Mouse (Mus musculus): ENCODE data around the gene Nfkbia. TPM values are rescaled to one million over a fixed set of nuclear protein-coding genes. Genes with fewer than 3 reads are reported as not detected.

The Nfkbia gene
- polyA plus RNA-seq, 1 experiment = 43.2 TPM

DNA sequence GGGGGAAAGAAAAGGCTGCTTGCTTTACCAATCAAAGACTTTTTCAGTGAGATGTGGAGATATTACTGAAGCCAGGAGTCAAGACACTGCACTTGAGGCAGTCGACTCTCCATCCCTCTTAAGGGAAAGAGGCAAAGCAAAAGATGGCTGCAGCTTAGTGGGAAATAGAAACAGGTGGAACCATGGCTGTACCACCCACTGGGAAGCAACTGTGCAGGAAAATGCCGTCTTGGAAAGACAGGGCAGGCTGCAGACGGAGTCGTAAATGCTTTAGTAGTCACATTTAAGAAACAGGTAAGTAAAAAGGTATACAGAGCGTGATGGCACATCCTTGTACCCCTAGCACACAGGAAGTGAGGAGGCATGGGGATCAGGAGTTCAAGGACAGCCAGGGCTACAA lies 29.4 kb downstream of the Nfkbia start:
- Histone ChIP-seq H3K4me3 (ENCODE audit: insufficient read depth, poor library complexity, severe bottlenecking) (no peak overlapping the region), H3K36me3 (ENCODE audit: control insufficient read depth, insufficient read depth) (no peaks in the 10 kb centered on the region), H3K79me3 (ENCODE audit: low read depth) (no peaks in the 10 kb centered on the region), H3ac (ENCODE audit: control insufficient read depth, insufficient read length, low read depth) (no peak overlapping the region), H3K27me3 (ENCODE audit: control insufficient read depth, insufficient read depth, insufficient read length) (no peaks in the 10 kb centered on the region), H3K79me2 (ENCODE audit: control insufficient read depth, insufficient read depth) (no peaks in the 10 kb centered on the region)
- no peak for TF ChIP-seq MYOD1 (IDR thresholded peaks at IDR 0.05; ENCODE audit: control insufficient read depth, insufficient read length, low read depth)
- TF ChIP-seq USF1 (IDR thresholded peaks at IDR 0.05; ENCODE audit: low read depth) = no peak
- TF ChIP-seq MAX (IDR thresholded peaks at IDR 0.05) = no peak
- no peak for TF ChIP-seq CEBPB (IDR thresholded peaks at IDR 0.05; ENCODE audit: low read depth)
- TF ChIP-seq CTCF (IDR thresholded peaks at IDR 0.05; ENCODE audit: control insufficient read depth, insufficient read depth, insufficient read length) = no peak
- no peak for TF ChIP-seq FOSL1 (IDR thresholded peaks at IDR 0.05; ENCODE audit: insufficient read depth, low read length, poor library complexity, severe bottlenecking)
- TF ChIP-seq MYOG (IDR thresholded peaks at IDR 0.05; ENCODE audit: control insufficient read depth, extremely low read depth, insufficient read length) = no peak

- no peaks in the 10 kb centered on the region for H3K79me3 ChIP-seq (ENCODE audit: low read depth)
- H3K36me3 ChIP-seq (ENCODE audit: control insufficient read depth, insufficient read depth) = no peaks in the 10 kb centered on the region
- no peaks in the 10 kb centered on the region for H3K79me2 ChIP-seq (ENCODE audit: control insufficient read depth, insufficient read depth)
- H3ac ChIP-seq (ENCODE audit: control insufficient read depth, insufficient read length, low read depth) = no peak overlapping the region
- no peak for TF ChIP-seq MAX (IDR thresholded peaks at IDR 0.05)
- no peak for TF ChIP-seq MYOD1 (IDR thresholded peaks at IDR 0.05; ENCODE audit: control insufficient read depth, insufficient read length, low read depth)
- TF ChIP-seq FOSL1 (IDR thresholded peaks at IDR 0.05; ENCODE audit: insufficient read depth, low read length, poor library complexity, severe bottlenecking) = no peak
- peak; percentile 11 for TF ChIP-seq USF1 (IDR thresholded peaks at IDR 0.05; ENCODE audit: low read depth)
- no peaks in the 10 kb centered on the region for H3K27me3 ChIP-seq (ENCODE audit: control insufficient read depth, insufficient read depth, insufficient read length)
- H3K4me3 ChIP-seq (ENCODE audit: insufficient read depth, poor library complexity, severe bottlenecking) = no peak overlapping the region
Observed at GRCm38 (mm10) chr12:55462456-55462855, 30.0 kb downstream of the Nfkbia start.

DNA sequence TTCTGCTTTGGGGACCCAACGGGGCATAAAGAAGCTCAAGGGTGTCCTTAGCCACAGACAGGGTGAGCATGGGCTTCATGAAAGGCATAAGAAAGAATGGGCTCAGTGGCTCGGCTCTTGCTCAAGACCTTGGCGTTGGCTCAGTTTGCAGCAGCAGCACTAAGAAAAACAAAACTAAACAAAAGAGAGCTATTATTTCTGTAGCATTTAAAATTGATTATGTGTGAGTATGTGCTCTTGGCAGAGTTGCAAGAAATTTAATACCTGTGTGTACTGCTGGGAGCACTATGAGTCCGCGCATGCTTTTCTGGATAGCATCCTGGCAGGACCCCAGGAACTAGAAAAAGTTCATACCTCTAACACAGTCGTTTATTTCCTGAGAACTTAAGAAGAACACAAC lies 30.7 kb downstream of the Nfkbia start:
- TF ChIP-seq USF1 (IDR thresholded peaks at IDR 0.05; ENCODE audit: low read depth) (no peak), CEBPB (IDR thresholded peaks at IDR 0.05; ENCODE audit: low read depth) (peak; percentile 7)
- H3ac ChIP-seq (ENCODE audit: control insufficient read depth, insufficient read length, low read depth) = no peak overlapping the region
- H3K36me3 ChIP-seq (ENCODE audit: control insufficient read depth, insufficient read depth) = no peaks in the 10 kb centered on the region
- no peaks in the 10 kb centered on the region for H3K27me3 ChIP-seq (ENCODE audit: control insufficient read depth, insufficient read depth, insufficient read length)
- H3K79me3 ChIP-seq (ENCODE audit: low read depth) = no peaks in the 10 kb centered on the region
- H3K4me3 ChIP-seq (ENCODE audit: insufficient read depth, poor library complexity, severe bottlenecking) = no peak overlapping the region
- H3K79me2 ChIP-seq (ENCODE audit: control insufficient read depth, insufficient read depth) = no peaks in the 10 kb centered on the region

- Histone ChIP-seq H3K4me3 (ENCODE audit: insufficient read depth, poor library complexity, severe bottlenecking) (no peak overlapping the region), H3K79me3 (ENCODE audit: low read depth) (no peaks in the 10 kb centered on the region), H3ac (ENCODE audit: control insufficient read depth, insufficient read length, low read depth) (no peak overlapping the region), H3K36me3 (ENCODE audit: control insufficient read depth, insufficient read depth) (no peaks in the 10 kb centered on the region), H3K27me3 (ENCODE audit: control insufficient read depth, insufficient read depth, insufficient read length) (no peaks in the 10 kb centered on the region), H3K79me2 (ENCODE audit: control insufficient read depth, insufficient read depth) (no peaks in the 10 kb centered on the region)
- TF ChIP-seq FOSL1 (IDR thresholded peaks at IDR 0.05; ENCODE audit: insufficient read depth, low read length, poor library complexity, severe bottlenecking) = no peak
Observed at GRCm38 (mm10) chr12:55460900-55461299, 31.5 kb downstream of the Nfkbia start.

- no peaks in the 10 kb centered on the region for H3K36me3 ChIP-seq (ENCODE audit: control insufficient read depth, insufficient read depth)
- no peak overlapping the region for H3K4me3 ChIP-seq (ENCODE audit: insufficient read depth, poor library complexity, severe bottlenecking)
- TF ChIP-seq MYOD1 (IDR thresholded peaks at IDR 0.05; ENCODE audit: control insufficient read depth, insufficient read length, low read depth) (no peak), MAX (IDR thresholded peaks at IDR 0.05) (no peak), CTCF (IDR thresholded peaks at IDR 0.05; ENCODE audit: control insufficient read depth, insufficient read depth, insufficient read length) (no peak), MYOG (IDR thresholded peaks at IDR 0.05; ENCODE audit: control insufficient read depth, extremely low read depth, insufficient read length) (no peak), CEBPB (IDR thresholded peaks at IDR 0.05; ENCODE audit: low read depth) (no peak), USF1 (IDR thresholded peaks at IDR 0.05; ENCODE audit: low read depth) (no peak), FOSL1 (IDR thresholded peaks at IDR 0.05; ENCODE audit: insufficient read depth, low read length, poor library complexity, severe bottlenecking) (no peak)
- H3K79me3 ChIP-seq (ENCODE audit: low read depth) = no peaks in the 10 kb centered on the region
- no peaks in the 10 kb centered on the region for H3K79me2 ChIP-seq (ENCODE audit: control insufficient read depth, insufficient read depth)
- H3K27me3 ChIP-seq (ENCODE audit: control insufficient read depth, insufficient read depth, insufficient read length) = no peaks in the 10 kb centered on the region
- no peak overlapping the region for H3ac ChIP-seq (ENCODE audit: control insufficient read depth, insufficient read length, low read depth)
Observed at GRCm38 (mm10) chr12:55459739-55460138, 32.7 kb downstream of the Nfkbia start.

- Histone ChIP-seq H3K27me3 (ENCODE audit: control insufficient read depth, insufficient read depth, insufficient read length) (no peaks in the 10 kb centered on the region), H3K79me3 (ENCODE audit: low read depth) (no peaks in the 10 kb centered on the region), H3ac (ENCODE audit: control insufficient read depth, insufficient read length, low read depth) (no peak overlapping the region), H3K79me2 (ENCODE audit: control insufficient read depth, insufficient read depth) (no peaks in the 10 kb centered on the region), H3K36me3 (ENCODE audit: control insufficient read depth, insufficient read depth) (no peaks in the 10 kb centered on the region), H3K4me3 (ENCODE audit: insufficient read depth, poor library complexity, severe bottlenecking) (no peak overlapping the region)
- TF ChIP-seq MAX (IDR thresholded peaks at IDR 0.05) (no peak), CEBPB (IDR thresholded peaks at IDR 0.05; ENCODE audit: low read depth) (no peak), USF1 (IDR thresholded peaks at IDR 0.05; ENCODE audit: low read depth) (no peak), FOSL1 (IDR thresholded peaks at IDR 0.05; ENCODE audit: insufficient read depth, low read length, poor library complexity, severe bottlenecking) (no peak), CTCF (IDR thresholded peaks at IDR 0.05; ENCODE audit: control insufficient read depth, insufficient read depth, insufficient read length) (no peak), MYOG (IDR thresholded peaks at IDR 0.05; ENCODE audit: control insufficient read depth, extremely low read depth, insufficient read length) (no peak), MYOD1 (IDR thresholded peaks at IDR 0.05; ENCODE audit: control insufficient read depth, insufficient read length, low read depth) (no peak)
Observed at GRCm38 (mm10) chr12:55456893-55457292, 35.6 kb downstream of the Nfkbia start.

Data from C2C12 (cell line).